Mouse (Mus musculus): ENCODE measurements around the gene Gm7324. TPM values are rescaled to one million over a fixed set of nuclear protein-coding genes. Genes with fewer than 3 reads are reported as not detected.
"Not testable (repeated sequence)": the region's sequence is repeated elsewhere in the genome, so short reads cannot be mapped to it uniquely, and the experiment has no call there.

The Gm7324 gene
- 0.42 and 1.3 TPM in 2 replicates for total RNA-seq (2012; rRNA removed)

- H3K9ac ChIP-seq (ENCODE audit: insufficient read depth, low read depth, low read length, poor library complexity, severe bottlenecking); H3K27ac ChIP-seq (ENCODE audit: insufficient read depth, low read depth, low read length, poor library complexity, severe bottlenecking); DNase-seq (ENCODE audit: low read depth, low spot score); H3K4me1 ChIP-seq (ENCODE audit: control insufficient read depth in 2 of 2, insufficient read depth in 2 of 2, low read length in 2 of 2, poor library complexity in 1 of 2); H3K36me3 ChIP-seq (ENCODE audit: control insufficient read depth, insufficient read depth, low read length, poor library complexity, severe bottlenecking); H3K9me3 ChIP-seq (ENCODE audit: control insufficient read depth, insufficient read depth, low read depth, low read length); in situ Hi-C loops (cut with MboI; ENCODE audit: low sequenced_read_pairs in 2 of 2, unreplicated experiment in 2 of 2); H3K4me3 ChIP-seq (ENCODE audit: insufficient read depth in 1 of 2, low read depth in 1 of 2, low read length in 2 of 2, poor library complexity in 1 of 2, severe bottlenecking in 1 of 2): not testable (repeated sequence)
These were observed at the start of gene Gm7324 for GRCm38 (mm10) chr14:43697621-43698020. Gene Gm7324 (plus strand): TSS chr14:43697828.

- DNase-seq (ENCODE audit: low read depth, low spot score); H3K36me3 ChIP-seq (ENCODE audit: control insufficient read depth, insufficient read depth, low read length, poor library complexity, severe bottlenecking); H3K4me3 ChIP-seq (ENCODE audit: insufficient read depth in 1 of 2, low read depth in 1 of 2, low read length in 2 of 2, poor library complexity in 1 of 2, severe bottlenecking in 1 of 2); H3K9me3 ChIP-seq (ENCODE audit: control insufficient read depth, insufficient read depth, low read depth, low read length); H3K4me1 ChIP-seq (ENCODE audit: control insufficient read depth in 2 of 2, insufficient read depth in 2 of 2, low read length in 2 of 2, poor library complexity in 1 of 2); in situ Hi-C loops (cut with MboI; ENCODE audit: low sequenced_read_pairs in 2 of 2, unreplicated experiment in 2 of 2); H3K9ac ChIP-seq (ENCODE audit: insufficient read depth, low read depth, low read length, poor library complexity, severe bottlenecking); H3K27ac ChIP-seq (ENCODE audit: insufficient read depth, low read depth, low read length, poor library complexity, severe bottlenecking): not testable (repeated sequence)
These were observed 20.5 kb upstream of the Gm7324 start, which contains the start of gene Gm8165 for GRCm38 (mm10) chr14:43677099-43677498. Gene Gm8165 (minus strand): TSS chr14:43677199.

GRCm38 (mm10) chr14:43727385-43727784, 29.8 kb downstream of the Gm7324 start, which contains the start of gene Gm16506:
Gene Gm16506 (minus strand): TSS chr14:43727485.
- H3K9ac ChIP-seq (ENCODE audit: insufficient read depth, low read depth, low read length, poor library complexity, severe bottlenecking); in situ Hi-C loops (cut with MboI; ENCODE audit: low sequenced_read_pairs in 2 of 2, unreplicated experiment in 2 of 2): not testable (repeated sequence)

GRCm38 (mm10) chr14:43747566-43747965, 49.9 kb downstream of the Gm7324 start, which contains the start of gene Gm6526:
Gene Gm6526 (plus strand): TSS chr14:43747866.
- H3K9me3 ChIP-seq (ENCODE audit: control insufficient read depth, insufficient read depth, low read depth, low read length); H3K27ac ChIP-seq (ENCODE audit: insufficient read depth, low read depth, low read length, poor library complexity, severe bottlenecking); DNase-seq (ENCODE audit: low read depth, low spot score); H3K9ac ChIP-seq (ENCODE audit: insufficient read depth, low read depth, low read length, poor library complexity, severe bottlenecking); H3K36me3 ChIP-seq (ENCODE audit: control insufficient read depth, insufficient read depth, low read length, poor library complexity, severe bottlenecking); H3K4me1 ChIP-seq (ENCODE audit: control insufficient read depth in 2 of 2, insufficient read depth in 2 of 2, low read length in 2 of 2, poor library complexity in 1 of 2); in situ Hi-C loops (cut with MboI; ENCODE audit: low sequenced_read_pairs in 2 of 2, unreplicated experiment in 2 of 2); H3K4me3 ChIP-seq (ENCODE audit: insufficient read depth in 1 of 2, low read depth in 1 of 2, low read length in 2 of 2, poor library complexity in 1 of 2, severe bottlenecking in 1 of 2): not testable (repeated sequence)

More at GRCm38 (mm10) chr14:43727385-43727784, 29.8 kb downstream of the Gm7324 start, which contains the start of gene Gm16506:
- not testable (repeated sequence) for H3K4me1 ChIP-seq (ENCODE audit: control insufficient read depth in 2 of 2, insufficient read depth in 2 of 2, low read length in 2 of 2, poor library complexity in 1 of 2); H3K36me3 ChIP-seq (ENCODE audit: control insufficient read depth, insufficient read depth, low read length, poor library complexity, severe bottlenecking); H3K4me3 ChIP-seq (ENCODE audit: insufficient read depth in 1 of 2, low read depth in 1 of 2, low read length in 2 of 2, poor library complexity in 1 of 2, severe bottlenecking in 1 of 2); H3K27ac ChIP-seq (ENCODE audit: insufficient read depth, low read depth, low read length, poor library complexity, severe bottlenecking); DNase-seq (ENCODE audit: low read depth, low spot score); H3K9me3 ChIP-seq (ENCODE audit: control insufficient read depth, insufficient read depth, low read depth, low read length)

Other genes with a start within 250 kb of the Gm7324 start
- not detected in 2 replicates for gene Gm5799, start 154.3 kb upstream of the Gm7324 start, total RNA-seq (2012; rRNA removed)
- gene Gm17654, start 118.7 kb upstream of the Gm7324 start, total RNA-seq (2012; rRNA removed), result not detected in 2 replicates
- gene Gm10375, start 89.8 kb upstream of the Gm7324 start, total RNA-seq (2012; rRNA removed), result not detected in 2 replicates
- not detected in 2 replicates for gene Gm8165, start 20.6 kb upstream of the Gm7324 start, total RNA-seq (2012; rRNA removed)
- gene Gm16506, start 29.7 kb downstream of the Gm7324 start, total RNA-seq (2012; rRNA removed), result not detected in 2 replicates
- gene Gm6526, start 50.0 kb downstream of the Gm7324 start, total RNA-seq (2012; rRNA removed), result not detected in 2 replicates
- not detected in 2 replicates for gene Gm8180, start 86.9 kb downstream of the Gm7324 start, total RNA-seq (2012; rRNA removed)
- not detected in 2 replicates for gene Ear1, start 177.7 kb downstream of the Gm7324 start, total RNA-seq (2012; rRNA removed)
- gene Ear10, start 225.7 kb downstream of the Gm7324 start, total RNA-seq (2012; rRNA removed), result not detected in 2 replicates
- 0.58 and 0.67 TPM in 2 replicates for gene Gm8113, start 227.6 kb downstream of the Gm7324 start, total RNA-seq (2012; rRNA removed)